Mouse (Mus musculus) CH12.LX (cell line): Measurements from ENCODE around the gene Vps37d. TPM values are rescaled to one million over a fixed set of nuclear protein-coding genes. Genes with fewer than 3 reads are reported as not detected.

ENCODE experiments used
- DNase-seq: peaks from one replicate; pipeline ENCODE4 v3.0.0-alpha.2; 2013; ENCODE audit errors: extremely low read depth
- H3K27ac ChIP-seq: 2 replicates; pipeline ENCODE4 v1.5.1; 2012; ENCODE audit warnings: low read depth, mild to moderate bottlenecking, control low read depth, moderate library complexity; ENCODE audit not compliant: insufficient read depth
- H3K27me3 ChIP-seq: replicated peaks from 2 replicates; pipeline ENCODE3; 2012; ENCODE audit warnings: inconsistent platforms
- H3K36me3 ChIP-seq, 2 experiments: replicated peaks in 1 of 2; 2 replicates each; pipeline versions ENCODE3 to v1.6.1; 2012; ENCODE audit warnings: inconsistent platforms in 1 of 2, low read length in 1 of 2, mild to moderate bottlenecking in 1 of 2, mixed read lengths in 1 of 2, moderate library complexity in 1 of 2; ENCODE audit not compliant: control insufficient read depth in 1 of 2, insufficient read depth in 1 of 2
- H3K4me1 ChIP-seq, 2 experiments: 2 replicates each; pipeline ENCODE4 v1.6.1; 2012; ENCODE audit warnings: inconsistent platforms in 1 of 2, moderate library complexity in 1 of 2; ENCODE audit not compliant: insufficient read depth in 2 of 2, control insufficient read depth in 1 of 2
- H3K4me2 ChIP-seq: 2 replicates; pipeline ENCODE4 v1.6.1; 2012; ENCODE audit warnings: low read depth, mild to moderate bottlenecking, control low read depth; ENCODE audit not compliant: poor library complexity, insufficient read depth, severe bottlenecking
- H3K4me3 ChIP-seq, 3 experiments: fragments of 150-350 bp in 1 of 3; sonication (generic) in 1 of 3; replicated peaks in 1 of 3; 2 replicates each; pipeline versions ENCODE3 to v1.5.1; 2011 to 2012; ENCODE audit warnings: low read depth in 2 of 3, low read length in 2 of 3, mild to moderate bottlenecking in 2 of 3, moderate library complexity in 2 of 3, control low read depth in 1 of 3, improper control_type of control experiment in 1 of 3, inconsistent platforms in 1 of 3, mixed read lengths in 1 of 3; ENCODE audit not compliant: poor library complexity in 1 of 3
- H3K79me2 ChIP-seq: replicated peaks from 2 replicates; pipeline ENCODE4 v1.6.1; 2012; ENCODE audit warnings: mild to moderate bottlenecking, moderate library complexity; ENCODE audit not compliant: control insufficient read depth, poor library complexity, insufficient read depth, severe bottlenecking; ENCODE audit errors: extremely low read depth
- H3K9ac ChIP-seq: 2 replicates; pipeline ENCODE4 v1.6.1; 2012; ENCODE audit warnings: low read depth, mild to moderate bottlenecking, control low read depth, moderate library complexity; ENCODE audit not compliant: insufficient read depth
- H3K9me3 ChIP-seq: replicated peaks from 2 replicates; pipeline ENCODE3; 2012; ENCODE audit warnings: low read length, inconsistent platforms, mixed read lengths
- CHD2 ChIP-seq: IDR thresholded peaks from 2 replicates; pipeline ENCODE4 v1.6.1; 2011; ENCODE audit warnings: low read length, improper control_type of control experiment
- E2F4 ChIP-seq: IDR thresholded peaks from 2 replicates; pipeline ENCODE4 v1.6.1; 2011; ENCODE audit warnings: low read depth, low read length, improper control_type of control experiment; ENCODE audit not compliant: insufficient replicate concordance
- ELF1 ChIP-seq: IDR thresholded peaks from 2 replicates; pipeline ENCODE4 v1.6.1; 2014; ENCODE audit warnings: low read depth, mild to moderate bottlenecking, inconsistent platforms, low read length, improper control_type of control experiment
- EP300 ChIP-seq: IDR thresholded peaks from 2 replicates; pipeline ENCODE4 v1.6.1; 2011; ENCODE audit warnings: low read length, improper control_type of control experiment
- ETS1 ChIP-seq: conservative IDR thresholded peaks from 2 replicates; pipeline ENCODE4 v1.6.1; 2012; ENCODE audit warnings: low read depth, mild to moderate bottlenecking, inconsistent platforms, low read length, improper control_type of control experiment, moderate library complexity
- GABPA ChIP-seq: IDR thresholded peaks from 2 replicates; pipeline ENCODE4 v1.6.1; 2012; ENCODE audit warnings: low read depth, low read length, improper control_type of control experiment, inconsistent platforms; ENCODE audit not compliant: insufficient replicate concordance
- HCFC1 ChIP-seq: IDR thresholded peaks from 2 replicates; pipeline ENCODE4 v1.6.1; 2012; ENCODE audit warnings: low read depth, mild to moderate bottlenecking, inconsistent platforms, low read length, improper control_type of control experiment
- IRF4 ChIP-seq: IDR thresholded peaks from 2 replicates; pipeline ENCODE4 v1.6.1; 2014; ENCODE audit warnings: low read depth, mild to moderate bottlenecking, inconsistent platforms, low read length, improper control_type of control experiment
- JUN ChIP-seq: IDR thresholded peaks from 2 replicates; pipeline ENCODE4 v1.6.1; 2011; ENCODE audit warnings: low read depth, mild to moderate bottlenecking, low read length, improper control_type of control experiment, moderate library complexity; ENCODE audit not compliant: insufficient read depth
- JUND ChIP-seq: conservative IDR thresholded peaks from 2 replicates; pipeline ENCODE4 v1.6.1; 2011; ENCODE audit warnings: low read depth, low read length, improper control_type of control experiment
- KAT2A ChIP-seq: IDR thresholded peaks from 2 replicates; pipeline ENCODE4 v1.6.1; 2012; ENCODE audit warnings: low read length, improper control_type of control experiment, inconsistent platforms; ENCODE audit not compliant: insufficient replicate concordance
- MAX ChIP-seq: IDR thresholded peaks from 2 replicates; pipeline ENCODE4 v1.6.1; 2011; ENCODE audit warnings: low read length, improper control_type of control experiment
- MAZ ChIP-seq: IDR thresholded peaks from 2 replicates; pipeline ENCODE4 v1.6.1; 2012; ENCODE audit warnings: low read depth, mild to moderate bottlenecking, inconsistent platforms, low read length, improper control_type of control experiment, moderate library complexity
- MEF2A ChIP-seq: IDR thresholded peaks from 2 replicates; pipeline ENCODE4 v1.6.1; 2014; ENCODE audit warnings: low read depth, mild to moderate bottlenecking, inconsistent platforms, low read length, improper control_type of control experiment, borderline replicate concordance
- MXI1 ChIP-seq: IDR thresholded peaks from 2 replicates; pipeline ENCODE4 v1.6.1; 2011; ENCODE audit warnings: mild to moderate bottlenecking, low read depth, low read length, improper control_type of control experiment
- MYC ChIP-seq: IDR thresholded peaks from 2 replicates; pipeline ENCODE4 v1.6.1; 2011; ENCODE audit warnings: low read depth, mild to moderate bottlenecking, improper control_type of control experiment, low read length
- NELFE ChIP-seq: IDR thresholded peaks from 2 replicates; pipeline ENCODE4 v1.6.1; 2011; ENCODE audit warnings: low read depth, low read length, improper control_type of control experiment
- NRF1 ChIP-seq: IDR thresholded peaks from 2 replicates; pipeline ENCODE4 v1.6.1; 2014; ENCODE audit warnings: low read depth, mild to moderate bottlenecking, inconsistent platforms, low read length, improper control_type of control experiment, moderate library complexity
- PAX5 ChIP-seq: IDR thresholded peaks from 2 replicates; pipeline ENCODE4 v1.6.1; 2012; ENCODE audit warnings: low read length, inconsistent platforms, mixed read lengths
- POLR2A ChIP-seq: IDR thresholded peaks from 2 replicates; pipeline ENCODE4 v1.6.1; 2011; ENCODE audit warnings: low read depth, mild to moderate bottlenecking, improper control_type of control experiment, low read length
- POLR2AphosphoS2 ChIP-seq: IDR thresholded peaks from 2 replicates; pipeline ENCODE4 v1.6.1; 2011; ENCODE audit warnings: low read depth, low read length, improper control_type of control experiment
- RCOR1 ChIP-seq: conservative IDR thresholded peaks from 2 replicates; pipeline ENCODE4 v1.6.1; 2012; ENCODE audit warnings: low read depth, mild to moderate bottlenecking, inconsistent platforms, low read length, improper control_type of control experiment
- SIN3A ChIP-seq: IDR thresholded peaks from 2 replicates; pipeline ENCODE4 v1.6.1; 2012; ENCODE audit warnings: low read length, improper control_type of control experiment, inconsistent platforms
- SMC3 ChIP-seq: IDR thresholded peaks from 2 replicates; pipeline ENCODE4 v1.6.1; 2011; ENCODE audit warnings: low read depth, low read length, improper control_type of control experiment
- TBP ChIP-seq: conservative IDR thresholded peaks from 2 replicates; pipeline ENCODE4 v1.6.1; 2011; ENCODE audit warnings: low read depth, low read length, improper control_type of control experiment
- TCF12 ChIP-seq: IDR thresholded peaks from 2 replicates; pipeline ENCODE4 v1.6.1; 2014; ENCODE audit warnings: low read depth, mild to moderate bottlenecking, inconsistent platforms, low read length, improper control_type of control experiment
- ZKSCAN1 ChIP-seq: IDR thresholded peaks from 2 replicates; pipeline ENCODE4 v1.6.1; 2012; ENCODE audit warnings: low read depth, inconsistent platforms, low read length, improper control_type of control experiment, borderline replicate concordance
- ZMIZ1 ChIP-seq: IDR thresholded peaks from 2 replicates; pipeline ENCODE4 v1.6.1; 2012; ENCODE audit warnings: low read depth, mild to moderate bottlenecking, inconsistent platforms, low read length, improper control_type of control experiment
- ZNF384 ChIP-seq: IDR thresholded peaks from 2 replicates; pipeline ENCODE4 v1.6.1; 2012; ENCODE audit warnings: low read depth, low read length, improper control_type of control experiment, inconsistent platforms
- dilution Hi-C: fragments of 300-500 bp; cut with MboI; formaldehyde crosslinking; loops from 2 replicates; pipeline ENCODE4 v1.14.3; 2020; ENCODE audit warnings: low sequenced_read_pairs; ENCODE audit not compliant: extremely low pct_unique_long_range_greater_than_20kb, extremely low pct_ligation_motif_present
- in situ Hi-C: fragments of 300-500 bp; cut with MboI; formaldehyde crosslinking; loops from 3 replicates; pipeline ENCODE4 v1.14.3; 2019; ENCODE audit warnings: low sequenced_read_pairs, low pct_ligation_motif_present, low pct_unique_long_range_greater_than_20kb, mixed read lengths
- polyA plus RNA-seq: library from polyadenylated mRNA; unstranded; fragments of >175 nt; gene quantifications from 2 replicates; pipeline ENCODE4 v1.2.1, GENCODE M21; 2012; ENCODE audit warnings: low read depth; ENCODE audit not compliant: insufficient read length
- total RNA-seq, 2 experiments: library from RNA; depleted of rRNA; stranded (reverse); fragments of 300-350 nt in 1 of 2; fragments of >200 nt in 1 of 2; gene quantifications; 2 replicates each; pipeline ENCODE4 v1.2.3; 2012 to 2014

The Vps37d gene
- total and polyA plus RNA-seq, 3 experiments: 0.40 to 0.64 (median 0.56) TPM

DNA sequence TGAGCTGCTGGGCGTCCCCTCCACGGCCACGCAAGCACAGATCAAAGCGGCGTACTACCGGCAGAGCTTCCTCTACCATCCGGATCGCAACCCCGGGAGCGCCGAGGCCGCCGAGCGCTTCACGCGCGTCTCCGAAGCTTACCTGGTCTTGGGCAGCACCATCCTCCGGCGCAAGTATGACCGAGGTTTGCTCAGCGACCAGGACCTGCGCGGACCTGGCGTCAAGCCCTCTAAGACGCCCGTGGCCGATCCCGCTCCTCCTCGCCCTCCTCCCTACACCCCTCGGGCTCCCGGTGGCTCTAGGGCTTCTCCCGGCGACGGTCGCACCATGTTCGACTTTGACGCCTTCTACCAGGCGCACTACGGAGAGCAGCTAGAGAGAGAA lies 13.7 kb downstream of the Vps37d start:
- Histone ChIP-seq H3K36me3 (peaks cover 23 to 57% of the 10 kb centered on the region in 2 experiments), H3K4me3 (peak overlapping the region; percentile 85 to 96 (median 91)), H3K27me3 (no peaks in the 10 kb centered on the region), H3K4me1 (peaks cover 11 to 25% of the 10 kb centered on the region in 2 experiments; a peak in 3 of 4 replicates), H3K9ac (peak overlapping the region; percentile 71), H3K9me3 (no peaks in the 10 kb centered on the region), H3K27ac (no peak overlapping the region), H3K79me2 (peaks cover 7% of the 10 kb centered on the region), H3K4me2 (peak overlapping the region; percentile 39)
- DNase-seq: no peak
- in situ Hi-C loops: no loop called here
- dilution Hi-C loops: no loop called here
- TF ChIP-seq ETS1: no peak
- no peak for TF ChIP-seq IRF4
- no peak for TF ChIP-seq JUND
- no peak for TF ChIP-seq ZKSCAN1
- TF ChIP-seq E2F4: no peak
- no peak for TF ChIP-seq TCF12
- TF ChIP-seq SMC3: no peak
- no peak for TF ChIP-seq MYC
- no peak for TF ChIP-seq POLR2AphosphoS2
- no peak for TF ChIP-seq HCFC1
- TF ChIP-seq MXI1: no peak
- no peak for TF ChIP-seq JUN
- TF ChIP-seq EP300: no peak

DNA sequence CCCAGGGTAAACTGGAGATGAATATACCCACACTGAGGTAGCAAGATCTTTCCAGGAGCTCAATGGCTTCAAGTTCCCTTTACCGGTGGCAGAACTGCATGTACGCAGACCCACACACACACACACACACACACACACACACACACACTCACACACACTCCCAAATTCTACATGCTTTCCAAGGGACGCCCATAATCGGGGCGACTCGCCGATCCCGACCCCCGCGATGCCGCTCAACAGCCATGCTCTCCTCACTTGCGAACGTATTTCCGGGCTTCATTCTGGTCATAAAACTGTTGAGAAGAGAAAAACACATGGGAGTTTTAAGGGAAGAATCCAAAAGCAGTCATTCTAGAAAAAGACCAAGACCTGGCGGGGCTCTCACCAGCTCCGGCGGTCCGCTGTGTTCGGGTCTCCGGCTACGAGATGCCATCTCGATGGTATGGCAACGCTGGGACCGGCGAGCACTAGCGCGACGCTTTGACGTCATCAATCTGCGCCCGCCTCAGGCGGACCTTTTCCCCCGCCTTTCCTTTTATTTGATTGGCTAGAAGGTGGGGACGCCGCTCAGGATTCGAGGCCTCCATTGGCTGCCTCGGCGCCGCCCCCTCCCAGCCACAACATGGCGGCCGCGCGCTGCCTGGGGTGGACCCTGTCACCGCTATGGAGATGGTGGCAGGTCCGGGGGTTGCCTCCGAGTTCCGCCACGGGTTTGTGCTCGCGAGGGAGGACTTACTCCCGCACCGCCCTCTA lies 14.3 kb downstream of the Vps37d start, which contains the start of gene Dnajc30:
Gene Dnajc30 (plus strand): TSS at position 574 of the 753 bp plus-strand sequence.
- dilution Hi-C loops (no loop called here), in situ Hi-C loops (no loop called here)
- Histone ChIP-seq H3K9me3 (no peaks in the 10 kb centered on the region), H3K79me2 (peaks cover 7% of the 10 kb centered on the region), H3K4me1 (peaks cover 11 to 25% of the 10 kb centered on the region in 2 experiments; a peak in 3 of 4 replicates), H3K27ac (no peak within 1 kb of the TSS), H3K9ac (peak within 1 kb of the TSS; percentile 75), H3K27me3 (no peaks in the 10 kb centered on the region), H3K4me2 (peak within 1 kb of the TSS; percentile 75), H3K36me3 (peaks cover 29 to 63% of the 10 kb centered on the region in 2 experiments), H3K4me3 (peak within 1 kb of the TSS; percentile 85 to 96 (median 93))
- TF ChIP-seq MYC: peak; percentile 73; the same call in 1 of the 2 replicates
- TF ChIP-seq ELF1: peak; percentile 80
- TF ChIP-seq HCFC1: peak; percentile 91
- TF ChIP-seq TCF12: peak; percentile 79
- TF ChIP-seq MEF2A: peak; percentile 29; the same call in 1 of the 2 replicates
- peak; percentile 98 for TF ChIP-seq SIN3A
- TF ChIP-seq IRF4: peak; percentile 27; the same call in 1 of the 2 replicates
- peak; percentile 69 for TF ChIP-seq TBP
- no peak for TF ChIP-seq RCOR1
- no peak for TF ChIP-seq JUND
- peak; percentile 76 for TF ChIP-seq MAX
- peak; percentile 76 for TF ChIP-seq NELFE
- peak; percentile 86 for TF ChIP-seq MAZ
- peak; percentile 69 for TF ChIP-seq ZMIZ1
- no peak for TF ChIP-seq ZKSCAN1
- peak; percentile 92 for TF ChIP-seq POLR2A
- peak; percentile 71 for TF ChIP-seq CHD2
- TF ChIP-seq SMC3: no peak
- no peak for TF ChIP-seq ZNF384
- TF ChIP-seq NRF1: peak; percentile 64; the same call in 1 of the 2 replicates
- TF ChIP-seq KAT2A: peak; percentile 75; the same call in 1 of the 2 replicates
- TF ChIP-seq PAX5: no peak
- TF ChIP-seq ETS1: no peak
- TF ChIP-seq MXI1: peak; percentile 90
- TF ChIP-seq GABPA: peak; percentile 27; the same call in 1 of the 2 replicates
- peak; percentile 97 for DNase-seq
